19 mouse cellular contexts compared by ENCODE assay signal in genomic region chr5:86482031-86482430, GRCm38 (mm10). TPM values are rescaled to one million over a fixed set of nuclear protein-coding genes. Genes with fewer than 3 reads are reported as not detected.
"Had no signal": no experiment of that assay in that cellular context is flagged by ENCODE, and none has a peak within 500 bp of the region (broad histone marks: within the 10 kb centered on the region; RNA-seq: fewer than 3 reads in every experiment).

No protein-coding gene starts in this region.

- DNase-seq: right cerebral cortex, adult 18-20 months; right cerebral cortex, postnatal 14 days; right cerebral cortex, postnatal 25 days; right cerebral cortex, postnatal 4 days; spleen, adult 18-20 months; thymus, adult 18-20 months; thymus, adult 2 months; thymus, postnatal 14 days; thymus, postnatal 25 days; thymus, postnatal 36 days; thymus, postnatal 4 days had no signal

RNA-seq across cellular contexts. Expression of gene Tmprss11a, which starts 13.2 kb away (rescaled TPM):
- total RNA-seq: neutrophil, adult 5-6 weeks had no signal
- polyA plus RNA-seq: neural tube, embryonic 12.5 days; neural tube, embryonic 13.5 days; neural tube, embryonic 14.5 days; neural tube, embryonic 15.5 days; small intestine, adult 2 months; spleen, adult 2 months; testis, adult 2 months; thymus, adult 2 months had no signal

RNA-seq across cellular contexts. Expression of gene Tmprss11g, which starts 36.4 kb away (rescaled TPM):
- polyA plus RNA-seq: neural tube, embryonic 12.5 days; neural tube, embryonic 13.5 days; neural tube, embryonic 14.5 days; neural tube, embryonic 15.5 days; small intestine, adult 2 months; spleen, adult 2 months; testis, adult 2 months; thymus, adult 2 months had no signal
